Mouse (Mus musculus): ENCODE measurements around the gene C77080. TPM values are rescaled to one million over a fixed set of nuclear protein-coding genes. Genes with fewer than 3 reads are reported as not detected.

C77080 gene
- polyA plus RNA-seq, 1 experiment from 2014 or later, result 0.47 TPM

- H3K9me3 ChIP-seq (replicated peaks), result no peaks in the 10 kb centered on the region
- no peak overlapping the region for H3K4me2 ChIP-seq
- H3K27ac ChIP-seq, result no peak overlapping the region
- H3K9ac ChIP-seq, result no peak overlapping the region
- no peaks in the 10 kb centered on the region; the same call in 1 of the 2 replicates for H3K27me3 ChIP-seq
- no peak for ATAC-seq (ENCODE audit: low read depth)
- H3K36me3 ChIP-seq, result no peaks in the 10 kb centered on the region
- peaks cover 28% of the 10 kb centered on the region for H3K4me1 ChIP-seq (replicated peaks)
- H3K4me3 ChIP-seq (replicated peaks), result no peak overlapping the region
- WGBS (ENCODE audit: insufficient replicate concordance), result 80% methylated on average over 5 of the region's 5 CpGs
- DNase-seq, result no peak
Measured at GRCm38 (mm10) chr4:129266821-129267220, 5.6 kb upstream of the C77080 start.

- no peak overlapping the region for H3K9ac ChIP-seq
- ATAC-seq (ENCODE audit: low read depth) (no peak), DNase-seq (no peak)
- no peak overlapping the region for H3K4me2 ChIP-seq
- no peak overlapping the region for H3K4me3 ChIP-seq (replicated peaks)
- no peak overlapping the region for H3K27ac ChIP-seq
- no peaks in the 10 kb centered on the region for H3K36me3 ChIP-seq
- peaks cover 28% of the 10 kb centered on the region for H3K4me1 ChIP-seq (replicated peaks)
- WGBS (ENCODE audit: insufficient replicate concordance), result 65% methylated on average over 4 of the region's 4 CpGs
- no peaks in the 10 kb centered on the region; the same call in 1 of the 2 replicates for H3K27me3 ChIP-seq
- H3K9me3 ChIP-seq (replicated peaks), result no peaks in the 10 kb centered on the region
Measured at GRCm38 (mm10) chr4:129266191-129266590, 5.0 kb upstream of the C77080 start.

- Histone ChIP-seq H3K9ac (peak overlapping the region; percentile 28), H3K27ac (peak overlapping the region; percentile 1; the same call in 1 of the 2 replicates), H3K4me2 (peak overlapping the region; percentile 53), H3K27me3 (no peaks in the 10 kb centered on the region; the same call in 1 of the 2 replicates), H3K4me3 (replicated peaks) (peak overlapping the region; percentile 6; the same call in 1 of the 2 replicates), H3K4me1 (replicated peaks) (peaks cover 33% of the 10 kb centered on the region), H3K9me3 (replicated peaks) (no peaks in the 10 kb centered on the region), H3K36me3 (no peaks in the 10 kb centered on the region)
- ATAC-seq (ENCODE audit: low read depth), result peak; percentile 92
- WGBS (ENCODE audit: insufficient replicate concordance), result 20% methylated on average over 19 of the region's 19 CpGs
- peak; percentile 74 for DNase-seq
Measured at GRCm38 (mm10) chr4:129263225-129264021, 2.2 kb upstream of the C77080 start.

GRCm38 (mm10) chr4:129260678-129261077 is 526 bp downstream of the C77080 start:
- Histone ChIP-seq H3K4me1 (replicated peaks) (peaks cover 38% of the 10 kb centered on the region), H3K27ac (peak overlapping the region; percentile 31; the same call in 1 of the 2 replicates), H3K4me2 (no peak overlapping the region), H3K36me3 (no peaks in the 10 kb centered on the region), H3K27me3 (no peaks in the 10 kb centered on the region; the same call in 1 of the 2 replicates), H3K9ac (no peak overlapping the region), H3K9me3 (replicated peaks) (no peaks in the 10 kb centered on the region), H3K4me3 (replicated peaks) (no peak overlapping the region)
- ATAC-seq (ENCODE audit: low read depth) (no peak), DNase-seq (no peak)
- 32% methylated on average over 6 of the region's 6 CpGs for WGBS (ENCODE audit: insufficient replicate concordance)

GRCm38 (mm10) chr4:129259101-129259500 is 2.1 kb downstream of the C77080 start:
- Histone ChIP-seq H3K4me3 (replicated peaks) (no peak overlapping the region), H3K27me3 (no peaks in the 10 kb centered on the region; the same call in 1 of the 2 replicates), H3K4me1 (replicated peaks) (peaks cover 35% of the 10 kb centered on the region)

GRCm38 (mm10) chr4:129256450-129257380 is 4.5 kb downstream of the C77080 start:
- H3K4me1 ChIP-seq (replicated peaks), result peaks cover 23% of the 10 kb centered on the region
- H3K9me3 ChIP-seq (replicated peaks), result no peaks in the 10 kb centered on the region
- H3K4me3 ChIP-seq (replicated peaks), result no peak overlapping the region
- H3K9ac ChIP-seq, result no peak overlapping the region
- peaks cover 11% of the 10 kb centered on the region for H3K27me3 ChIP-seq
- peak overlapping the region; percentile 29 for H3K4me2 ChIP-seq
- ATAC-seq (ENCODE audit: low read depth) (peak; percentile 76), DNase-seq (peak; percentile 61)
- 22% methylated on average over 8 of the region's 8 CpGs for WGBS (ENCODE audit: insufficient replicate concordance)
- no peak overlapping the region for H3K27ac ChIP-seq
- H3K36me3 ChIP-seq, result no peaks in the 10 kb centered on the region

More at GRCm38 (mm10) chr4:129259101-129259500, 2.1 kb downstream of the C77080 start:
- 82% methylated on average over 4 of the region's 4 CpGs for WGBS (ENCODE audit: insufficient replicate concordance)
- H3K4me2 ChIP-seq, result no peak overlapping the region
- H3K9me3 ChIP-seq (replicated peaks), result no peaks in the 10 kb centered on the region
- DNase-seq (no peak), ATAC-seq (ENCODE audit: low read depth) (no peak)
- H3K27ac ChIP-seq, result no peak overlapping the region
- no peaks in the 10 kb centered on the region for H3K36me3 ChIP-seq
- no peak overlapping the region for H3K9ac ChIP-seq

GRCm38 (mm10) chr4:129254571-129254970 is 6.6 kb downstream of the C77080 start:
- peaks cover 32% of the 10 kb centered on the region for H3K27me3 ChIP-seq
- WGBS (ENCODE audit: insufficient replicate concordance), result 72% methylated on average over 3 of the region's 3 CpGs
- no peak overlapping the region for H3K4me2 ChIP-seq

GRCm38 (mm10) chr4:129252492-129252891 is 8.7 kb downstream of the C77080 start:
- Histone ChIP-seq H3K36me3 (no peaks in the 10 kb centered on the region), H3K27ac (no peak overlapping the region), H3K4me3 (replicated peaks) (no peak overlapping the region), H3K4me2 (no peak overlapping the region), H3K9ac (no peak overlapping the region), H3K27me3 (peaks cover 53% of the 10 kb centered on the region), H3K4me1 (replicated peaks) (peaks cover 48% of the 10 kb centered on the region), H3K9me3 (replicated peaks) (no peaks in the 10 kb centered on the region)
- WGBS (ENCODE audit: insufficient replicate concordance), result 79% methylated on average over 2 of the region's 2 CpGs
- ATAC-seq (ENCODE audit: low read depth) (no peak), DNase-seq (no peak)

More at GRCm38 (mm10) chr4:129254571-129254970, 6.6 kb downstream of the C77080 start:
- no peak overlapping the region for H3K9ac ChIP-seq
- H3K4me3 ChIP-seq (replicated peaks), result no peak overlapping the region
- DNase-seq (no peak), ATAC-seq (ENCODE audit: low read depth) (no peak)
- H3K4me1 ChIP-seq (replicated peaks), result peaks cover 31% of the 10 kb centered on the region
- H3K27ac ChIP-seq, result no peak overlapping the region
- H3K9me3 ChIP-seq (replicated peaks), result no peaks in the 10 kb centered on the region
- H3K36me3 ChIP-seq, result no peaks in the 10 kb centered on the region

GRCm38 (mm10) chr4:129251482-129252125 is 9.6 kb downstream of the C77080 start:
- H3K27me3 ChIP-seq, result peaks cover 62% of the 10 kb centered on the region
- peak overlapping the region; percentile 41 for H3K4me2 ChIP-seq
- no peak for DNase-seq
- 12% methylated on average over 15 of the region's 15 CpGs for WGBS (ENCODE audit: insufficient replicate concordance)
- no peaks in the 10 kb centered on the region for H3K9me3 ChIP-seq (replicated peaks)
- H3K36me3 ChIP-seq, result no peaks in the 10 kb centered on the region
- peaks cover 49% of the 10 kb centered on the region for H3K4me1 ChIP-seq (replicated peaks)
- H3K4me3 ChIP-seq (replicated peaks), result no peak overlapping the region
- no peak overlapping the region; the same call in none of the 2 replicates for H3K27ac ChIP-seq
- 0 out of 2 replicates have a peak, but pooled peaks have one; percentile 6 for ATAC-seq (ENCODE audit: low read depth)
- H3K9ac ChIP-seq, result no peak overlapping the region; the same call in 1 of the 2 replicates

GRCm38 (mm10) chr4:129250759-129251481 is 10.3 kb downstream of the C77080 start:
- Histone ChIP-seq H3K27me3 (peaks cover 69% of the 10 kb centered on the region), H3K4me2 (peak overlapping the region; percentile 41), H3K4me3 (replicated peaks) (no peak overlapping the region), H3K9ac (no peak overlapping the region; the same call in 1 of the 2 replicates), H3K27ac (no peak overlapping the region; the same call in none of the 2 replicates), H3K9me3 (replicated peaks) (no peaks in the 10 kb centered on the region), H3K4me1 (replicated peaks) (peaks cover 46% of the 10 kb centered on the region), H3K36me3 (no peaks in the 10 kb centered on the region)
- WGBS (ENCODE audit: insufficient replicate concordance), result 38% methylated on average over 15 of the region's 15 CpGs
- DNase-seq (no peak), ATAC-seq (ENCODE audit: low read depth) (peak; percentile 39; the same call in 1 of the 2 replicates)
